Mouse (Mus musculus) kidney, embryonic 15.5 days (tissue): Measurements from ENCODE around the gene Zfp934. TPM values are rescaled to one million over a fixed set of nuclear protein-coding genes. Genes with fewer than 3 reads are reported as not detected.

Experiments
- microRNA-seq: library from miRNA; unstranded; fragments of <30 nt; microRNA quantifications from one replicate; pipeline ENCODE4, GENCODE M21; 2016
- polyA plus RNA-seq: library from polyadenylated mRNA; unstranded; fragments of >200 nt; fragmentation: Nextera tagmentation; extraction: Ambion mirVana; gene quantifications from 2 replicates; pipeline ENCODE4 v1.2.1, GENCODE M21; 2015

The Zfp934 gene
- polyA plus RNA-seq, 1 experiment from 2014 or later = 18.8 TPM

Small RNA genes lying within 50 kb of the gene (microRNA-seq; reads per million reads assigned to microRNA genes)
- not detected for gene Gm22256

Other genes starting within 250 kb of the Zfp934 start
- gene Gm3604, start 188.0 kb downstream of the Zfp934 start, polyA plus RNA-seq = 6.8 and 7.3 TPM in 2 replicates
- gene Gm49359, start 104.4 kb downstream of the Zfp934 start, polyA plus RNA-seq = 14.2 and 16.4 TPM in 2 replicates
- gene Zfp935, start 12.7 kb downstream of the Zfp934 start, polyA plus RNA-seq = not detected in 2 replicates
- 12.4 and 13.9 TPM in 2 replicates for gene 6720489N17Rik, start 53.0 kb upstream of the Zfp934 start, polyA plus RNA-seq
- gene Platr25, start 189.5 kb upstream of the Zfp934 start, polyA plus RNA-seq = 28.4 and 28.9 TPM in 2 replicates
- 10.3 and 12.5 TPM in 2 replicates for gene Gm5141, start 214.6 kb upstream of the Zfp934 start, polyA plus RNA-seq